Mouse (Mus musculus): ENCODE measurements around the gene Arfgap3. TPM values are rescaled to one million over a fixed set of nuclear protein-coding genes. Genes with fewer than 3 reads are reported as not detected.

The Arfgap3 gene
- polyA plus RNA-seq, 1 experiment = 45.3 TPM

GRCm38 (mm10) chr15:83254372-83255070 is 95.5 kb downstream of the Arfgap3 start:
- H3K4me3 ChIP-seq = no peak overlapping the region
- no peak overlapping the region for H3K4me2 ChIP-seq (ENCODE audit: low read depth)
- H3K27me3 ChIP-seq (ENCODE audit: control insufficient read depth, insufficient read depth, insufficient read length) = no peaks in the 10 kb centered on the region
- peaks cover 8% of the 10 kb centered on the region for H3K79me2 ChIP-seq (ENCODE audit: control insufficient read depth, insufficient read depth)
- no peaks in the 10 kb centered on the region for H3K36me3 ChIP-seq (ENCODE audit: control insufficient read depth, insufficient read depth)
- no peak for TF ChIP-seq MYOG (IDR thresholded peaks at IDR 0.05; ENCODE audit: control insufficient read depth in 1 of 3, insufficient read depth in 1 of 3, insufficient read length in 2 of 3, low read depth in 2 of 3)
- no peak for TF ChIP-seq TCF3 (IDR thresholded peaks at IDR 0.05; ENCODE audit: insufficient read length, low read depth)
- no peak for TF ChIP-seq TCF12 (IDR thresholded peaks at IDR 0.05; ENCODE audit: insufficient read depth, poor library complexity, severe bottlenecking)
- TF ChIP-seq E2F4 (IDR thresholded peaks at IDR 0.05; ENCODE audit: insufficient read depth) = no peak
- no peak for TF ChIP-seq POLR2A (IDR thresholded peaks at IDR 0.05; ENCODE audit: insufficient read length, low read depth)
- TF ChIP-seq SRF (IDR thresholded peaks at IDR 0.05; ENCODE audit: control insufficient read depth, insufficient read length, low read depth) = no peak
- no peak for TF ChIP-seq MYOD1 (IDR thresholded peaks at IDR 0.05; ENCODE audit: control insufficient read depth in 1 of 3, insufficient read length in 2 of 3, low read depth in 2 of 3)
- no peak for TF ChIP-seq POLR2AphosphoS2 (IDR thresholded peaks at IDR 0.05; ENCODE audit: insufficient read length, low read depth)
- TF ChIP-seq USF1 (IDR thresholded peaks at IDR 0.05; ENCODE audit: low read depth) = no peak
- no peak for TF ChIP-seq REST (IDR thresholded peaks at IDR 0.05; ENCODE audit: insufficient read depth, insufficient read length)
- TF ChIP-seq CEBPB (IDR thresholded peaks at IDR 0.05; ENCODE audit: insufficient read depth, poor library complexity, severe bottlenecking) = no peak
- TF ChIP-seq MAX (IDR thresholded peaks at IDR 0.05; ENCODE audit: low read depth) = no peak
- no peak overlapping the region for H3ac ChIP-seq (ENCODE audit: control insufficient read depth, insufficient read length)

DNA sequence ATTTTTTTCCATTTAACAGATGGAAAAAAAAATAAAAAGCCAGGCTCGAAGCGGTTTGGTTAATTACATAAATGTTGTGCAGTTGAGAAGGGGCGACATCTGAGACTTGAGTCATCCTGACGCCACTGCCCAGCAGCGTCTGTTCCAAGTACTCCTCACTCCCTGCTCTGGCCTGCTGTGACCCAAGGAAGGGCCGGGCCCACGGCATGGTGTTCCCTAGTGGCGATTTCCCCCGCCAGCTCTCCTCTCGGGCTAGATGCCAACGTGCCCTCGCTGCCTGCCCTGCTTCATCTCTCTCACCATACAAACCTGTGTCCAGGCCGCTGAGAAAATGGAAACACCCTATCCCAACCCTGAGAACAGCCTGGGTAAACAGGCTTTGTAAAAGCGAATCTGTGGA is 98.0 kb downstream of the Arfgap3 start:
- Histone ChIP-seq H3K4me2 (ENCODE audit: low read depth) (peak overlapping the region; percentile 96), H3K79me2 (ENCODE audit: control insufficient read depth, insufficient read depth) (peaks cover 14% of the 10 kb centered on the region)

GRCm38 (mm10) chr15:83251176-83252004 is 98.7 kb downstream of the Arfgap3 start, which contains the start of gene A4galt:
A4galt (minus strand) TSS chr15:83251774.
- Histone ChIP-seq H3K27me3 (ENCODE audit: control insufficient read depth, insufficient read depth, insufficient read length) (no peaks in the 10 kb centered on the region), H3K36me3 (ENCODE audit: control insufficient read depth, insufficient read depth) (no peaks in the 10 kb centered on the region), H3K4me2 (ENCODE audit: low read depth) (peak within 1 kb of the TSS; percentile 96), H3ac (ENCODE audit: control insufficient read depth, insufficient read length) (peak within 1 kb of the TSS; percentile 9), H3K4me3 (peak within 1 kb of the TSS; percentile 60), H3K79me2 (ENCODE audit: control insufficient read depth, insufficient read depth) (peaks cover 14% of the 10 kb centered on the region)
- TF ChIP-seq SRF (IDR thresholded peaks at IDR 0.05; ENCODE audit: control insufficient read depth, insufficient read length, low read depth) (no peak), MYOG (IDR thresholded peaks at IDR 0.05; ENCODE audit: control insufficient read depth in 1 of 3, insufficient read depth in 1 of 3, insufficient read length in 2 of 3, low read depth in 2 of 3) (peak in 1 of 3 experiments; percentile 66), POLR2AphosphoS2 (IDR thresholded peaks at IDR 0.05; ENCODE audit: insufficient read length, low read depth) (peak; percentile 87), TCF3 (IDR thresholded peaks at IDR 0.05; ENCODE audit: insufficient read length, low read depth) (no peak), MAX (IDR thresholded peaks at IDR 0.05; ENCODE audit: low read depth) (no peak), POLR2A (IDR thresholded peaks at IDR 0.05; ENCODE audit: insufficient read length, low read depth) (peak; percentile 91), USF1 (IDR thresholded peaks at IDR 0.05; ENCODE audit: low read depth) (no peak), TCF12 (IDR thresholded peaks at IDR 0.05; ENCODE audit: insufficient read depth, poor library complexity, severe bottlenecking) (no peak), E2F4 (IDR thresholded peaks at IDR 0.05; ENCODE audit: insufficient read depth) (no peak), CEBPB (IDR thresholded peaks at IDR 0.05; ENCODE audit: insufficient read depth, poor library complexity, severe bottlenecking) (no peak), MYOD1 (IDR thresholded peaks at IDR 0.05; ENCODE audit: control insufficient read depth in 1 of 3, insufficient read length in 2 of 3, low read depth in 2 of 3) (peak in 2 of 3 experiments; percentile 56 to 92), REST (IDR thresholded peaks at IDR 0.05; ENCODE audit: insufficient read depth, insufficient read length) (no peak)

More for the DNA sequence above, 98.0 kb downstream of the Arfgap3 start:
- no peaks in the 10 kb centered on the region for H3K27me3 ChIP-seq (ENCODE audit: control insufficient read depth, insufficient read depth, insufficient read length)
- peak overlapping the region; percentile 9 for H3ac ChIP-seq (ENCODE audit: control insufficient read depth, insufficient read length)
- no peaks in the 10 kb centered on the region for H3K36me3 ChIP-seq (ENCODE audit: control insufficient read depth, insufficient read depth)
- peak overlapping the region; percentile 60 for H3K4me3 ChIP-seq
- TF ChIP-seq CEBPB (IDR thresholded peaks at IDR 0.05; ENCODE audit: insufficient read depth, poor library complexity, severe bottlenecking) (no peak), TCF3 (IDR thresholded peaks at IDR 0.05; ENCODE audit: insufficient read length, low read depth) (no peak), MYOG (IDR thresholded peaks at IDR 0.05; ENCODE audit: control insufficient read depth in 1 of 3, insufficient read depth in 1 of 3, insufficient read length in 2 of 3, low read depth in 2 of 3) (peak in 1 of 3 experiments; percentile 34), E2F4 (IDR thresholded peaks at IDR 0.05; ENCODE audit: insufficient read depth) (no peak), TCF12 (IDR thresholded peaks at IDR 0.05; ENCODE audit: insufficient read depth, poor library complexity, severe bottlenecking) (no peak), SRF (IDR thresholded peaks at IDR 0.05; ENCODE audit: control insufficient read depth, insufficient read length, low read depth) (no peak), USF1 (IDR thresholded peaks at IDR 0.05; ENCODE audit: low read depth) (no peak), MYOD1 (IDR thresholded peaks at IDR 0.05; ENCODE audit: control insufficient read depth in 1 of 3, insufficient read length in 2 of 3, low read depth in 2 of 3) (peak in 1 of 3 experiments; percentile 37), POLR2A (IDR thresholded peaks at IDR 0.05; ENCODE audit: insufficient read length, low read depth) (no peak), POLR2AphosphoS2 (IDR thresholded peaks at IDR 0.05; ENCODE audit: insufficient read length, low read depth) (no peak), MAX (IDR thresholded peaks at IDR 0.05; ENCODE audit: low read depth) (no peak), REST (IDR thresholded peaks at IDR 0.05; ENCODE audit: insufficient read depth, insufficient read length) (no peak)

DNA sequence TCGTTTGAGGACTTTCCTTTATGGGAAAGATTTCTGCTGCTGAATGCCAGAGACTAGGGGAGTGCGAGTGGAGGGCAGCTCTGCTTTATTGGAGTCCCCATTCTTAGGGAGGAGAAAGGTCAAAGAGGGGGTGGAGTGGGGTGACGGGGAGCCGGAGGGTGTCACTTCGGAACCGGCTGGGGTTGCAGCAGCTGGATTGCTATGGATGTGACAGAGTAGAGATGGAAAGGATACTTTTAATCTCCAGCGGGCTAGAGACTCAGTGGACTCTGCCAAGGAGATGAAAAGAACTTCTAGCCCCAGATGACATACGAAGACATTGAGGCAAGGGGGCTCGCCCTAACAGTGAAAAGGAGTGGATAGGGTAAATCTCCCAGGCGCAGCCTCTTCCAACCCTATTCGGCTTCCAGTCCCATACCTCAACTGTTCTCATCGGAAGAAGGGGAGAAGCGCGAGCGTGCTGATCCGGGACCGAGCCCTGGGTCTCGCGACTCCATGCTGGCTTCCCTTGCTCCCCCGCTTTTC is 99.3 kb downstream of the Arfgap3 start:
- H3K27me3 ChIP-seq (ENCODE audit: control insufficient read depth, insufficient read depth, insufficient read length) = no peaks in the 10 kb centered on the region
- no peak for TF ChIP-seq REST (IDR thresholded peaks at IDR 0.05; ENCODE audit: insufficient read depth, insufficient read length)
- TF ChIP-seq MYOD1 (IDR thresholded peaks at IDR 0.05; ENCODE audit: control insufficient read depth in 1 of 3, insufficient read length in 2 of 3, low read depth in 2 of 3) = no peak
- TF ChIP-seq POLR2AphosphoS2 (IDR thresholded peaks at IDR 0.05; ENCODE audit: insufficient read length, low read depth) = no peak
- TF ChIP-seq TCF12 (IDR thresholded peaks at IDR 0.05; ENCODE audit: insufficient read depth, poor library complexity, severe bottlenecking) = no peak
- no peak for TF ChIP-seq POLR2A (IDR thresholded peaks at IDR 0.05; ENCODE audit: insufficient read length, low read depth)
- no peak for TF ChIP-seq MAX (IDR thresholded peaks at IDR 0.05; ENCODE audit: low read depth)
- peak overlapping the region; percentile 96 for H3K4me2 ChIP-seq (ENCODE audit: low read depth)
- H3K4me3 ChIP-seq = peak overlapping the region; percentile 60
- H3K36me3 ChIP-seq (ENCODE audit: control insufficient read depth, insufficient read depth) = no peaks in the 10 kb centered on the region
- peak overlapping the region; percentile 9 for H3ac ChIP-seq (ENCODE audit: control insufficient read depth, insufficient read length)
- peaks cover 14% of the 10 kb centered on the region for H3K79me2 ChIP-seq (ENCODE audit: control insufficient read depth, insufficient read depth)
